ENCODE assay signal across 8 mouse cellular contexts in genomic region chr5:93093638-93094527, GRCm38 (mm10). TPM values are rescaled to one million over a fixed set of nuclear protein-coding genes. Genes with fewer than 3 reads are reported as not detected.
DNase-seq lines count a peak whose midpoint lies in the region; ATAC-seq and TF ChIP-seq lines count a peak whose summit lies in the region.

No protein-coding gene starts in this region.

- H3K4me1 ChIP-seq in embryonic facial prominence, embryonic 10.5 days, result peaks cover 67% of the 10 kb centered on the region
- H3K4me1 ChIP-seq in heart, embryonic 14.5 days (ENCODE audit: control insufficient read depth in 2 of 2, insufficient read depth in 2 of 2, low read length in 2 of 2), result peaks cover 21 to 55% of the 10 kb centered on the region in 2 experiments
- peaks cover 5% of the 10 kb centered on the region; the same call in 1 of the 2 replicates for H3K4me1 ChIP-seq in lung, postnatal 0 days (ENCODE audit: insufficient read depth, low read depth, low read length)

- H3K27me3 ChIP-seq in embryonic facial prominence, embryonic 10.5 days (replicated peaks; ENCODE audit: low read depth, poor library complexity, severe bottlenecking), result no peaks in the 10 kb centered on the region
- H3K27me3 ChIP-seq in heart, embryonic 14.5 days (ENCODE audit: control insufficient read depth, insufficient read depth, low read length), result no peaks in the 10 kb centered on the region
- H3K27me3 ChIP-seq in lung, postnatal 0 days (replicated peaks; ENCODE audit: insufficient read depth, low read length), result no peaks in the 10 kb centered on the region

- H3K9me3 ChIP-seq in embryonic facial prominence, embryonic 10.5 days, result no peaks in the 10 kb centered on the region
- H3K9me3 ChIP-seq in heart, embryonic 14.5 days (ENCODE audit: control insufficient read depth, low read length), result no peaks in the 10 kb centered on the region
- no peaks in the 10 kb centered on the region for H3K9me3 ChIP-seq in lung, postnatal 0 days (ENCODE audit: low read length)

- peak; percentile 47 for DNase-seq in CD4-positive helper T cell, adult 2 months (ENCODE audit: low read depth, low spot score)
- peak; percentile 28 for DNase-seq in T-cell, adult 2 months (ENCODE audit: low spot score)
- DNase-seq in embryonic facial prominence, embryonic 10.5 days (ENCODE audit: low spot score), result peak; percentile 70
- peak; percentile 32 to 58 for DNase-seq in layer of hippocampus, postnatal 10 days (ENCODE audit: low spot score in 2 of 2)
- peak; percentile 61 for DNase-seq in lung, postnatal 0 days (ENCODE audit: low spot score)
- DNase-seq in retina, postnatal 1 day, result peak; percentile 71
- peak; percentile 20 for DNase-seq in urinary bladder, postnatal 25 days (ENCODE audit: low spot score)

- TF ChIP-seq EP300 in lung, postnatal 0 days (IDR thresholded peaks at IDR 0.05), result no peak

- peak overlapping the region; percentile 82 for H3K9ac ChIP-seq in heart, embryonic 14.5 days (ENCODE audit: low read length)
- H3K9ac ChIP-seq in lung, postnatal 0 days (replicated peaks; ENCODE audit: low read depth), result peak overlapping the region; percentile 78

- peak overlapping the region; percentile 81 for H3K4me3 ChIP-seq in embryonic facial prominence, embryonic 10.5 days
- peak overlapping the region; percentile 65 to 79 for H3K4me3 ChIP-seq in heart, embryonic 14.5 days (ENCODE audit: control insufficient read depth in 1 of 2, insufficient read depth in 1 of 2, low read depth in 1 of 2, low read length in 2 of 2)
- peak overlapping the region; percentile 86 for H3K4me3 ChIP-seq in lung, postnatal 0 days (ENCODE audit: low read depth, low read length)

- under 1% methylated on average over 50 of the region's 50 CpGs for WGBS in embryonic facial prominence, embryonic 10.5 days
- WGBS in heart, embryonic 14.5 days, result under 1% methylated on average over 50 of the region's 50 CpGs
- WGBS in lung, postnatal 0 days, result under 1% methylated on average over 44 of the region's 50 CpGs

- H3K4me2 ChIP-seq in heart, embryonic 14.5 days (ENCODE audit: low read length), result peak overlapping the region; percentile 82
- H3K4me2 ChIP-seq in lung, postnatal 0 days (replicated peaks; ENCODE audit: low read depth, low read length), result peak overlapping the region; percentile 92

- peaks cover 15% of the 10 kb centered on the region for H3K36me3 ChIP-seq in embryonic facial prominence, embryonic 10.5 days (replicated peaks)
- no peaks in the 10 kb centered on the region for H3K36me3 ChIP-seq in heart, embryonic 14.5 days (ENCODE audit: control insufficient read depth, insufficient read depth, low read length)
- H3K36me3 ChIP-seq in lung, postnatal 0 days (ENCODE audit: insufficient read depth, low read length), result no peaks in the 10 kb centered on the region

- peak; percentile 13 for ATAC-seq in heart, embryonic 14.5 days (ENCODE audit: insufficient number of reproducible peaks, insufficient read depth, low FRiP score, low read depth)
- ATAC-seq in lung, postnatal 0 days, result peak; percentile 26

- no peak for TF ChIP-seq CTCF in lung, postnatal 0 days (IDR thresholded peaks at IDR 0.05)

- peak overlapping the region; percentile 97 for H3K27ac ChIP-seq in embryonic facial prominence, embryonic 10.5 days (replicated peaks)
- H3K27ac ChIP-seq in heart, embryonic 14.5 days (replicated peaks in 1 of 2; ENCODE audit: control insufficient read depth in 1 of 2, insufficient read depth in 1 of 2, low read depth in 2 of 2, low read length in 2 of 2), result peak overlapping the region; percentile 77 to 80
- peak overlapping the region; percentile 88 for H3K27ac ChIP-seq in lung, postnatal 0 days (ENCODE audit: low read length)

RNA-seq across cellular contexts. Expression of gene Sept11, which starts 0.6 kb away (rescaled TPM):
- polyA plus RNA-seq in embryonic facial prominence, embryonic 10.5 days (2016; fragmentation: Nextera tagmentation; extraction: Ambion mirVana), result 294 and 297 TPM in 2 replicates
- polyA plus RNA-seq in heart, embryonic 14.5 days (2014; fragmentation: Nextera tagmentation; extraction: Ambion mirVana), result 83.8 and 85.3 TPM in 2 replicates
- total RNA-seq in layer of hippocampus, postnatal 10 days (2021), result 100 to 1,000 TPM; 147 to 157 TPM
- polyA plus RNA-seq in lung, postnatal 0 days (2015; fragmentation: Nextera tagmentation; extraction: Ambion mirVana), result 49.1 and 58.6 TPM in 2 replicates

RNA-seq across cellular contexts. Expression of gene Sowahb, which starts 49.1 kb away (rescaled TPM):
- 0.78 and 0.85 TPM in 2 replicates for polyA plus RNA-seq in embryonic facial prominence, embryonic 10.5 days (2016; fragmentation: Nextera tagmentation; extraction: Ambion mirVana)
- polyA plus RNA-seq in heart, embryonic 14.5 days (2014; fragmentation: Nextera tagmentation; extraction: Ambion mirVana), result 0.11 TPM in 1 of 2 replicates, not detected in the other
- total RNA-seq in layer of hippocampus, postnatal 10 days (2021), result 1 to 10 TPM in 1 of 2 experiments, under 1 TPM in 1; 0.87 to 1.0 TPM
- 1.2 and 1.3 TPM in 2 replicates for polyA plus RNA-seq in lung, postnatal 0 days (2015; fragmentation: Nextera tagmentation; extraction: Ambion mirVana)

Comparison
In these comparisons a context has a peak if more than half of its experiments do, and no peak if none do; other contexts are left out.
1. Peak in every context shown above with its lines: DNase-seq, ATAC-seq, H3K4me3 ChIP-seq and H3K27ac ChIP-seq.
2. DNase-seq: peak in every context shown above with its lines; median percentile 71 in retina, postnatal 1 day; 70 in embryonic facial prominence, embryonic 10.5 days; 61 in lung, postnatal 0 days; 47 in CD4-positive helper T cell, adult 2 months; 45 in layer of hippocampus, postnatal 10 days; 28 in T-cell, adult 2 months; 20 in urinary bladder, postnatal 25 days.